Mouse (Mus musculus) regulatory T cell (primary cell): ENCODE measurements at regions not wholly inside any gene's neighbourhood (a gene's known extent, or its start where the extent isn't known, plus 50 kb on each side); places are given as distances from the start of the nearest gene placed in this dataset.
"Not testable (repeated sequence)": the region's sequence is repeated elsewhere in the genome, so short reads cannot be mapped to it uniquely, and the experiment has no call there.

ENCODE experiments used
- in situ Hi-C: fragments of 300-600 bp; cut with MboI, MseI; formaldehyde crosslinking; loops from one replicate; pipeline ENCODE4 v1.15.1; 2025; ENCODE audit warnings: high pct_unique_total_duplicates

- in situ Hi-C loops = no loop called here
Measured at GRCm38 (mm10) chr11:16638349-16638748, 113.7 kb upstream of the Egfr start.

GRCm38 (mm10) chr11:16649599-16649998 lies 102.4 kb upstream of the Egfr start:
- in situ Hi-C loops = no loop called here

GRCm38 (mm10) chr11:16663806-16664205 lies 88.2 kb upstream of the Egfr start:
- in situ Hi-C loops = no loop called here

GRCm38 (mm10) chr11:16669453-16670251 lies 82.4 kb upstream of the Egfr start:
- in situ Hi-C loops = no loop called here

- in situ Hi-C loops = no loop called here
Measured at GRCm38 (mm10) chr11:16670282-16670681, 81.7 kb upstream of the Egfr start.

GRCm38 (mm10) chr11:16675951-16676350 lies 76.1 kb upstream of the Egfr start:
- in situ Hi-C loops = not testable (repeated sequence)

GRCm38 (mm10) chr11:16683538-16683937 lies 68.5 kb upstream of the Egfr start:
- in situ Hi-C loops = no loop called here

GRCm38 (mm10) chr11:16695596-16695995 lies 56.4 kb upstream of the Egfr start:
- in situ Hi-C loops = no loop called here

- in situ Hi-C loops = no loop called here
Measured at GRCm38 (mm10) chr11:16696787-16697186, 55.2 kb upstream of the Egfr start.

- in situ Hi-C loops = no loop called here
Measured at GRCm38 (mm10) chr11:16701826-16702225, 50.2 kb upstream of the Egfr start.
